Mouse (Mus musculus) adrenal gland, postnatal 4 days (tissue): ENCODE data around the gene Ankrd16. TPM values are rescaled to one million over a fixed set of nuclear protein-coding genes. Genes with fewer than 3 reads are reported as not detected.

Experiments
- DNase-seq, 2 experiments: peaks; one replicate each; pipeline ENCODE4 v3.0.0; 2021 to 2022; ENCODE audit warnings: low spot score in 2 of 2, mixed read lengths in 2 of 2
- long read RNA-seq, 2 experiments: library from polyadenylated mRNA; stranded (forward); transcript quantifications; one replicate each; pipeline ENCODE4 v2.0.0; 2021
- total RNA-seq, 2 experiments: library from RNA; stranded (reverse); gene quantifications; 2 replicates each; pipeline ENCODE4 v1.2.3; 2021

Gene Ankrd16
- 10 to 100 TPM; 91.5 to 94.8 TPM for total RNA-seq
- long read RNA-seq, experiment 1, transcript Ankrd16-201 (7 exons, 1,618 nt) = major isoform, 5 of 17 reads
- long read RNA-seq, experiment 1, partial matches to known transcripts = 1 of 17 reads
- long read RNA-seq, experiment 1, other reads (novel, unspliced or antisense) = 8 of 17 reads
- long read RNA-seq, experiment 2, partial matches to known transcripts = 9 of 44 reads
- long read RNA-seq, experiment 2, other reads (novel, unspliced or antisense) = 27 of 44 reads

DNA sequence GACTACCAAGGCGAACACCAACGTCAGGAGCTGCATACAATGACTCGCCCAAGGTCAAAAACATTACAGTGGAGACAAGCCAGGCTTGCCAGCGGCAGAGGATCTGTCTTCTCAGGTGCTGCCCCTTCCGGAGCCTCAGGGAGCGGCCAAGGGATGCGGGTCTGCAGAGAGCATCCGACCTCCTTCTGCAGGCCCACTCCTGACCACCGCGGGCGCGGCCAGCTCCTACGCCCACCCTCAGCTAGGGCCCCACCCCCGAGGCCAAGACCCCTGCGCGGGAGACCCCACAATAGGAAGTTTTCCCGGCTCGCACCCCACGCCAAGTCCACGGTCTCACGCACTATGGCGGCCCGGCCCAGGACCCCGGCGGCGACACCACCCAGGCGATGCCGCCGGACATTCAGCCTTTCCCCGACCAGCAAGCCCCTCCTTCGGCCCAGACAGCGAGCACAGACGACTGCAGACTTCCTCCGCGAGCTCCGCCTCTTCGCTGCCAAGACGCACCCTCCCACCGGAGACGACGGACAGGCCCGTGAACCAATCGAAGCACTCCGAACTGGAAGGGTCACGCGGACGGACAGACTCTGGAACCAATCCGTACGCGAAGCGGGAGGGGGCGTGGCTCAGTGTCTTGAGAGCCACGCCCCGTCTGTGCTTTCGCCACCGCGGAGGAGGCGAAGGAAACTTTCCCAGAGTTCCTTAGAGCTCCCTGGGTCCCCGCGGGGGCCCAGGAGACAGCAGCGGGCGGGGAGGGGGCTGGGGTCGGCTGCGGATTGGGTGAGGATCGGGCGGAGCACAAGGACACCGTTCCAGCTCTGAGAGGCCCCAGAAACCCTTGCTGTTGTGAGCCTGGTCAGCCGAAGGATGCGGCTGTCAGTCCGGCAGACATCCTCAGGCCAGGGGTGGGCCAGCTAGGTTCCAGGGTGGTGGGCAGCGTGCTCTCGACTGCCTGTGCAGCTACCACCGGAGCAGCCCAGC is at the start of gene Ankrd16, which contains the start of gene Fbh1:
Gene Ankrd16, plus strand, starts transcription at position 786 of the 978 bp plus-strand sequence.
Gene Fbh1, minus strand, starts transcription at position 492 of the 978 bp plus-strand sequence.
- peak; percentile 100 for DNase-seq

DNA sequence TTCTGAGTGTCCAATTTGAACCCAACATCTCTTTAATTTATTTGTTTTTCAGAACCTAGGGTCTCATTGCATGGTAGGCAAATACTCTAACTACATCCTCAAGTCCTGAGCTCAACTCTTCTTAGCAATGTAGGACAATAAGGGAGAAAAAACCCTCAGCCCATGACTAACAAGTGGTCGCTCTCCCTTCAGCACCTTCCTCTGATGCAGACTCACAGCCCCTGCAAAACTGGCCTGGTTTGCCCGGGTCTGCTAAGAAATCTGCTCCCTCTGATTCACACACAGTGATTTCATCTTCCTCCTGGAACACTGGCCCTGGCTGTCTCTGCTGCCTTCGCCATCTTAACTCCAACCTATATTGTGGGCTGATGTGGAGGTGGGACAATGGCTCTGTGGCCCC is 48.6 kb upstream of the Ankrd16 start:
- no peak for DNase-seq

DNA sequence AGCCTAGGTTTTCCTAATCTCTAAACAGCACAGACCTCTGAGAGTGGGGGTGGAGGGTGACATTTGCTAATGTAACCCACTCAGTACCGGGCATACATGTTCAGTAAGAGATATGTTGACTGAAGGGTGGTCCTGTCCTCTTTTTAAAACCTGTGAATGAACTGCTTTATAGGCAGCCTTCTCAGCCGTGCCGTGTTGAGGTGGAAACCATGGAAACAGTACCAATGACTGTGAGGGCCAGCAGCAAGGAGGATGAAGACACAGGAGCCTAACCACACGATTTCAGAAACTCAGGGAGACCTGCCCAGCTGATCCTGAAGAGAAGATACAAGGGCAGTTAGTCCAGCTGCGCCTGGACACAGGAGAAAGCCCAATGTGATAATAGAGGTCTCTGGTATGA is 44.7 kb upstream of the Ankrd16 start:
- no peak for DNase-seq

DNA sequence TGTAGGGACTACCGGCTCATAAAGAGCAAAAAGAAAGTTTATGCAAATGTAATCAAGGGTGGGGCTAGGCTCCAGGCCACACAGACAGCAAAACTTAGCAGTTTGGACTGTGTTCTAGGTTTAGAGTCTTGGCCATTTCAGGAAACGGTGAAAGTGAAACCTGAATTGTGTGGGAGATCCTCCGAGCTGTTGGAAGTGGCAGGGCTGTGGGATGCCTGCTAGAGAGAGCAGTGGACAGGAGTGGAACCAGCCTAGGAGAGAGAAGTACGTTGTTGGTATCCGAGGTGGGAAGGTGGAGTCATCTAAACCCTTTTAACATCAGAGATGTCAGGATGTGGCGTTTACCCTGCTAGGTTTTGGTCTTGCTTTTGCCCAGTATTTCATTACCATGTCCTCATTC is 41.8 kb upstream of the Ankrd16 start:
- no peak for DNase-seq

DNA sequence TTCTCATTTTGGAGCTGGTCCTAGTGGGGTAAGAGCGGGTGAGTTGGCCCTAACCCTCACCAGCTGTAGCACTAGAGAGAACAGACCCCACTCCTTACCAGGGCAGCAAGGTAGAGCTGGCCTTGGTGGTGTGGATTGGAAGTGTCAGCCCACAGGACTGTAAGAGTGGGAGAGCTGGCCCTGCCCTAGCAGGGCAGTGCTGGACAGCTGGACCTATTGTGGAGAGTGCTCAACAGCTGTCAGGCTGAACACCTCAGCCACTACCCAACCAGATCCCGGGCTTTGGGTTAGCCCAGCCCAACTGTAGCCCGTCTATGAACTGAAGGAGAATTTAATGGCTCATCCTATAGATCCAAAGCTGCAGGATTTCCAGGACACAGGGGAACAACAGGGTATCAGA is 38.9 kb upstream of the Ankrd16 start:
- DNase-seq = no peak

DNA sequence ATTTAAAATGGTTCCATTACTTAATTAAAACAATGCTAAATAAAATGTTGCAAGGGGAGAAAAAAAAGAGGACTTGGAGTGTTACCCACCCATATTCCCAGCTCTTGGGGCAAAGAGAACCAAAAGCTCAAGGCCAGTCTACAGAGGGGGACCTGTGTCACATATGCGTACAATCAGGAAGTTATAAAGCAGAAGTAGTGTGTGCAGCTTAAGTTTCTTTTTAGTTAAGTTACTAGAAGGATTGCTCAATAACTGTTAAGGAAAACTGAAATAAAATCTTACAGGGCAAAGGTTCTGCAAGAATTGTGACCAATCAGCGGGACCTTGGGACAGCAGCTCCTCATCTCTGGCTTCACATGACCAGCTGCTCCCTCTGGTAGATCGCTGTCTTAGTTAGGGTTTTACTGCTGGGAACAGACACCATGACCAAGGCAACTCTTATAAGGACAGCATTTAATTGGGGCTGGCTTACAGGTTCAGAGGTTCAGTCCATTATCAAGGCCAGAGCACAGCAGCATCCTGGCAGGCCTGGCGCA is 38.1 kb upstream of the Ankrd16 start:
- DNase-seq = no peak

DNA sequence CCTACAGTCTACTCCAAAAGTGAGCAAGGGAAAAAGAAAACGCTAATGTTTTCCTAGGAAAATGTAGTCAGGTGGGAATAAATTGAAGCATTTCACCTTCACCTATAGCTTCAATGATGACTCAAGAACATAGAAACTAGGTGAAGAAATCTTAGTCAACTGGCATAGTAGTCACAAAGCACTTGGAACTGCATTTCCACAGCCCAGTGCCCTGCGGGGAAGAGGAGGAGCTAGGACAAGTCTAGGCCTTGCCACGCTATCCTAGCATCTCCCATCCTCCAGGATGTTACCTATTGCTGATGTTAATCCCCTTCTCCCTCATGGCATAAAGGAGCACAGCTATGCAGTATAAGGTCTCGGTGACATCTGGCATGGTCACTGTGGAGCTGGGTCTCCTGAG is 15.1 kb upstream of the Ankrd16 start:
- no peak for DNase-seq

DNA sequence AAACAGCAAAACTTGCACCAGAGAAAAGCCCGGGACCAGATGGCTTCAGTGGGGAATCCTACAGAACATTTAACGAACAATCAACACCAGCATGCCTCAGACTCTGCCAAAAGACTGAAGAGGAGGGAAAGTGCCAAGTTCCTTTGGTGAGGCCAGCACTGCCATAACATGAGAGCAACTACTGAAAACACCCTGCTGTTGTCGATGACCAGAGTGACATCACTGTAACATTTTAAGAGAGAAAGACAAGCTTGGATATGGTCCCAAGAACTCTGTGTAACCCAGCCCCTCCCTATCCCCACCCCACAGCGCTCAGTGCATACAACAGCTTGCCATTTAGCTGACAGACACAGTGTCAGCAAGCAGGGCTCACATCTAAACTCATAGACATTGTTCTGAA is 12.0 kb upstream of the Ankrd16 start:
- no peak for DNase-seq

DNA sequence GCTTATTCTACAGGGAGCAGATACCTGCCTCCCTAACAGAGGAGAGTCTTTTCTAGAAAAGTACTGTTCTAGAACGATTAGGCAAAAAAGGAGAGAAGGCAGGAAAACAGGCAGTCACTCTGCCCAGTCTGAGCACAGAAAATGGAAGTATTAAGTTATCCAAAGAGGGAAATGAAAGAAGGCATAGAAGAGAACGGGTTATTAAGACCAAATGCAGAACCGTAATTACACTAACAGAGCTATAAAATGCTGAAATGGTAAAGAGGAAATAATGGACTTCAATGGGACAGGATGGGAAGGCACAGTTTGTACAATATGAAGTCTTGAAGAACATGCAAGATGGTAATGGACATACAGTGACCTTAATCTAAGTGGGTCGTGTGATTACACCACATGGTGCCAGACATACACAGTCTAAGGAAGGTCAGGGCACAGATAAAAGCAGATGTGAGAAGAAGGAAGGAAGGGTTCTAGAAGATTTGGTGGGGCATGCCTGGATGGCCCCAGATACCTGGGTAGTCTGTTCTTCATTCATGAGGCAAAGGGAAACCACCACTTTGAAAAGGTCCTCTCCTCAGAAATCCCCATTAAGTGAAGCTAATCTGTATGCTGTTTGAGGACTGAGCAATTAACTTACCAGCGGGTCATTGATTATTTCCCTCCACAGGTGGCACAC is 11.1 kb upstream of the Ankrd16 start:
- no peak for DNase-seq

DNA sequence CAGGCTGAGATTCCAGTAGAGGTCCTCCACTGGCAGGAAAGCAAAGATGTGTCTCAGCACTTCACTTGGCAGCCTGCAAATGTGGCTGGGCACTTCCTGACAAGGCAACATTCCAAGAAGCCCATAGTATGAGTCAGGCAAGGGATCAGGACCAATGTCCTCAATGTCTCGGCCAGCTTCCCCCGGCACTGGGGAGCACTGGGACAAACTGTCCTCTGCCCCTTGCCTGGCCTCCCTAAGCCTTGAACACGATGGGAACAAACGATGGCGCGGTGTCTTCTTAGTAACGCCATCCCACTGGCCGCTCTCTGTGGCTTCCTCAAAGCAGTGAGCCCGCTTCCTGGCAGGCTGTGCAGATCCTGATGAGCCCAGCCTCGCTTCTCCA is 10.5 kb upstream of the Ankrd16 start:
- DNase-seq = no peak

DNA sequence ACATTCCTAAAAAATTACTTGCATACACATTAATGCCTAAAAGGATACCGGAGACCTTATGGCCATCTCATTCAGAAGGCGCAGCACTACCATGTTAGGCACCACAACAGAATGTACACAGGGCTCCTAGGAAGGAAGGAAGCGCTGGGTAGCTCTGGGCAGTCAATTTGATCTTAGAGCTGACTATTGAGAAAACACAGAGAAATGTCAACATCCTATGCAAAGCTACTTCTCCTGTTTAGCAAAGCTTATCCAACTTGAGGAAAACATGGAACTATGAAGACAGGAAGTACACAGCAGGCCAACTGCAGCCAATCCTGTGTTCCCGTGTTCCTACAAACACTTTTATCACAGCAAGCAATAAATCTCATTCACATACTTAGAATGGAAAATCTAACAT is 6.0 kb upstream of the Ankrd16 start:
- DNase-seq = no peak

DNA sequence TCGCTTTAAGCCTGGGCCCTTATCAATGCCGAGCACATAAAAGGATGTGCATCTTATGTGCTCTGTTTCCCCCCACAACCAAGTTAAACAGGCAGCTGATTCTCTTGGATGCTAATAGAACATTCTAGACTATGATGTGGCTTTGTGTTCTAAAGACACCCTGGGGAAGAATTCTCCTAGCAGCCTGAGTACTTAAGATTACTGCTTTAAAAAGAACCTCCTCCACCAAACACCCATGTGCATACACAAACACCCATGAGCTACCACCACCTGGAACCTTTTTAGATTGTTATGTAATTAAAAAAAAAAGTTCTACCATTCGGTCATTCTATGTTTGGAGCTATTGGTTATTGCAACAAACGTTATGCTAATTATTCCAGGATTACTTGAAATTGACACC is 5.3 kb upstream of the Ankrd16 start:
- DNase-seq = no peak

DNA sequence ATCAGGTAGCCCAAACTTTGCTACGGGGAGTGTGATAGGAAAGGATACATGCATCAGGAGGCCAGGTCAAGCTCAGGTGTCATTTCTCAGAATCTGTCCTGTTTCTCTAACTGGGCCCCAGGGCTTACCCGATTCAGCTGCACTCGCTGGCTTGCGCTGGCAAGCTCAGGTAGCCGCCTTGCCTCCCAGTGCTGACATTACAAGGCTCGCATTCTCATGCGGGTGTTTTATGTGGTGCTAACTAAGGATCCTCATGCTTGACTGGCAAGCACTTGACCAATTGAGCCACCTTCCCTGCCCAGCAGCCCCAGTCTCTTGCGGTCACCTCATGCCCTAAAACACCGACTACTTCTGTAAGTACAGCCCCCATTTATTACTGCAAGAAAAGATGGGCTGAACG is 3.2 kb upstream of the Ankrd16 start:
- no peak for DNase-seq

DNA sequence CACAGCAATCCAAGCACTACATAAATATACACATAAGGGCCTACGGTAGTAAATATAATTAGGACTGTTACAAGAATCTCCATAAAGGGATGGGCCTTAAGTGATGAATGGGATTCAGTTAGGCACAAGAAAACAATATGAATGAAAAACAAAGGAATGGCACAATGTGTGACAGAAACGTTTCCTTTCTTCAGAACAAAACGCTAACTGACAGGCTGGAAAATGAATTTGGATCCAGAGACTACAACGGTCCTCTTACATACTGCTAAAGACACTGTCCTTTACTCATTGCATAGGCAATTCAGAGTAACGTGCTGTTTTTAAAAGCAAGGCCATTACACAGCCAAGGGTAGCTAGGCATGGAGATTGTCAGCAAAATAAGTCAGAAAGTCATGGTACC is 2.6 kb upstream of the Ankrd16 start:
- no peak for DNase-seq

DNA sequence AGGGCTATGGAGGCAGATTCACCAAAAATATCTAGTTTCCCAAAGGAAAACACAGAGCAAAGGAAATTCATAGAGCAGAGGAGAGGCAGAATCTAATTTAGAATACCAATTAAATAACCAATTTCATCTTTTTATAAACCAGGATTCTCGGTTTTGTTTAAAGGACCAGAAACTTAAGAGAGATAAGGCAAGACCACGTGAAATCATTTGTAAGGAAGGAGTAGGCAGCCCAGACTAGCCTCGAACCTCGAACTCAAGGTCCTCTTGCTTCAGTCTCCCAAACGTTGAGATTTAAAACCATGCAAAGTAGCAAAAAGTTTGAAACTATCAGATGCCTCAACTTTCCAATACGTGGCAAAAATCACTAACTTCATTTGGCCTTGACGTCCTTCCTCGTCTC is 1.3 kb upstream of the Ankrd16 start:
- DNase-seq = no peak

DNA sequence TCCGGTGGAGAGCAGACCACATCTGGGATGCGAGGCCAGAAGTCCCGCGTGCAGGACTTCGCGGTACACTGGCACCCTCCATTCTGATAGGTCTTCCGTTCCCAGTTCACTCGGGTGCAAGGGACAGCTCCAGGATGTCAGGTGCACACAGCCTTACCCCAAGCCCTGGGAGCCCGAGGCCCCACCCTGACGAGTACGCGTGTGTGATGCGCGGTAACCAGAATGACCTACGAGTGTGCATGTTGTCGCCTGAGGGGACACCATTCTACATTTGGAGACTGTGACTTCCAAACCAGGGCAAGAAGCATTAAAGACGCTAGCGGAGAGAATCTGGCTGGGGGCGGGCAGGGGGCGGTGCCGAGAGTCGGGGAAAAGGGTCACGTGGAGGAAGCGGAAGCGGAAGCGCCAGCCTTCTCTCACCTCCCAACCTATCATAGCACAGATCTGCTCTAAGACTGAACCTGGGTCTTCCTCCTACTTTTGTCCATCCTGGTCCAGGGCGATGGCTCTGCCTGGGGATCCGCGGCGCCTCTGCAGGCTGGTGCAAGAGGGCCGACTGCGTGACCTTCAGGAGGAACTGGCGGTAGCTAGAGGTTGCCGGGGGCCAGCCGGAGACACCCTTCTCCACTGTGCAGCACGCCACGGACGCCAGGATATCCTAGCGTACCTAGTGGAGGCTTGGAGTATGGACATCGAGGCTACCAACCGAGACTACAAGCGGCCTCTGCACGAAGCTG is 579 bp downstream of the Ankrd16 start:
- peak; percentile 49 to 64 for DNase-seq

DNA sequence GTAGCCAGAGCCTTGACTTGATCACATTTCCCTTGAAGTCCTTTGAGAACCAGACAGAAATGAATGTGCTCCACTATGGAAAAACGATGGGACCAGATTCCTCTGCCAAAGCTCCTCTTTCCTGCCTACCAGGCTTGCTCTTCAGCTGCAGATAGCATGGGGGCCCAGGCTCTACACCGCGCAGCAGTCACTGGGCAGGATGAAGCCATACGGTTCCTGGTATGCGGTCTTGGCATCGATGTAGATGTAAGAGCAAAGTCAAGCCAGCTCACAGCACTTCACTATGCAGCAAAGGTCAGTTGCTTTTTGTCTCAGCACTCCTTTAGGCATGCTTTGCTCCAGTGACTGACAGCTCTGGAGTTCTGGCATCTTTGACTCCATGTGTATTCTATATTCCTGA is 6.5 kb downstream of the Ankrd16 start:
- DNase-seq = no peak

DNA sequence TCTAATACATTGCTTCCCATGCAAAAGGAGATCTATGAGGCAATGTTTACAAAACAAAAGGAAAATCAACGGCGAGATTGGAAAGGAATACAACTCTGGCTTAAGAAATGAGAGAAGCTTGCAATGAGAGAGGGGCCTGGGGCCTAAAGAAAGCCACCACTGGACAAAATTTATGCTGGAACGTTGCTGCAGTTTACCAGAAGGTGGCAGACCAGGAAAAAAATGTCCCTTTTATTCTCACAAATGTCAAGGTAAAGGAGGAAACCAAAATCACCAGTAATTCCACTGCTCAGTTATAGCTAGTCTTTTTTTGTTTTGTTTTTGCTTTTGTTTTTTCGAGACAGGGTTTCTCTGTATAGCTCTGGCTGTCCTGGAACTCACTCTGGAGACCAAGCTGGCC is 17.0 kb downstream of the Ankrd16 start:
- DNase-seq = no peak

DNA sequence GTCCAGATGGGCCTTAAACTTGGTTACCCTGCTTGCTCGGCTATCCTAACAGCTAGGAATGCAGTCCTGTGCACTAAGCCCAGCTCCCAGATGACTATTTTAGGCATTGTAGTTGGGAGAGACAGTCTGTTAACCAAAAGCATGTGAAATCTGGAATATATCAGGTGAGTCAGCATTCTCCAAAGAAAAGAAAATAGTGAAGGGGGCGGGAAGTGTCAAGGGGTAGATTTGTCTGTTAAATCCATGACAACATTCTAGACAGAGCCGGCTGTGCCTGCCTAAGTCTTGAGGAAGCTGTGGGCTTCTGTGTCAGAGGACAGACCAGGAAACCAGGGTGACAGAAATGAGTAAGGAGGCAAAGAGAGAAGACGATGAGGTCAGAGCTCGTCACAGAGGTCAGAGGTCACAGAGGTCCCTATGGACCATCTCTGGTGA is 20.3 kb downstream of the Ankrd16 start:
- no peak for DNase-seq

DNA sequence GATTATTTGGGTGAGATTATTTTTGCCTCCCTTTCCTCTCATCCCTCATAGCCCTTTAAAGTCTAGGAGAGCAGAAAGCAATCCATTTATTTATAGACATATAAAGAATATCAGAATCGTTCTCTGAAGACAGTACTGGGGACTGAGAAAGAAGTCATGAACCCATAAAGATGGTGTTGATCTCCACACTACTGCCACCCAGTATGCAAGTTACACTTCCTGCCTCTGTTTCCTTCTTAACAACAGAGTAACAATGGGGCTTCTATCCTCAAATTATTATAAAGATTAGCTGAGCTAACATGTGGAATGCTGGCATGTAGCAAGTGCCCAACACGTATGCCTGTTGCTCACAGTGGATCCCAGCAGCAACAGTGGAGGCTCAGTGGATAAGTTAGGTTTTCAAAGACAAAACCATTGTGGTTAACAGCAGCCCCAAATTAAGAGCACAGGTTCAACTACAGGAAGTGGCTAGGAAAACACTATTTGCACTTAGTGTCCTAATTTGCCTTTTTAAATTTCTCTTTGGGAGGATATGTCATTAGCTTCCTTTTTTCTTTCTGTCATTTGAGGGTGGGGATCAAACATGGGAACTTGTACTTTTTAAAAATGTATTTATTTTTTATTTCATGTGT is 23.7 kb downstream of the Ankrd16 start:
- no peak for DNase-seq
